Mouse (Mus musculus) pancreas, adult 10 weeks (tissue): ENCODE measurements around the gene Nipsnap1. TPM values are rescaled to one million over a fixed set of nuclear protein-coding genes. Genes with fewer than 3 reads are reported as not detected.

ENCODE experiments used
- polyA plus RNA-seq: library from polyadenylated mRNA; stranded (reverse); fragments of 350-450 nt; fragmentation: Illumina TruSeq; extraction: RNeasy Lipid Tissue Mini Kit (QIAGEN cat#74804); gene quantifications from one replicate; pipeline ENCODE4 v1.2.3, GENCODE M21; 2015; ENCODE audit warnings: low read depth, low replicate concordance; ENCODE audit not compliant: insufficient read depth

Nipsnap1 gene
- polyA plus RNA-seq = 4.2 TPM

DNA sequence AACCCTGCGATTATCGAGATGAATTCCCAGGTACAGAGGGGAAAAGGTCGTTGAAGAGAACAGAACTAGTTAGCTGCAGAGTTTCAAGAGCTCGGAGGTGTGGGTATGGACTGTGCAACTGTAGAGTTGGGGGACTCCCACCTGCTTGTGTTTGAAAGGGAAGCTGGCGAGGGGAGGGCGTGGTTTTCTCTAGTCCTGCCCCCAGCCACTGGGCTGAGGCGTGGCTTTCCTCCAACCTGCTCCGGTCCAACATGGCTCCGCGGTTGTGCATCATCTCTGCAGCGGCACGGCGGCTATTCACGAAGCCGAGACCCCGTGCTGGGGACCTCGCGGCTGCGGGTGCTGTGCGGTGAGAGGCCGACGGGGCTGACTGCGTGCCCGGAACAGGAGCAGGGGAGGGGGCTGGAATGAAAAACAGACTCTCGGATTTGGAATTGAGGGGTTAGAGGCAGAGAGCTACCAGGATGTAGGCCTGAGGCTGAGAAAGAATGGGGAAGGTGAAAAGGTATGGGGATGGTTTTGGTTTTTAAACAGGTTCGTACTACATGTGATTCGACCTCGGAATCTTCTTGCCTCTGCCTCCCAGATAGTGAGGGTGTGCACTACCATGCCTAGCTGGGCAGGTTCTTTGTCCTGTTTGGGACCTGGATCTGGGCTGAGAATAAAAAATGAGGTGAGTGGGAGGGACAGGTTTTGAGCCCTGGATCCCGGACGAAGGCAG, at the start of gene Nipsnap1:
Gene Nipsnap1, plus strand, starts transcription at position 197 of the 721 bp plus-strand sequence.

GRCm38 (mm10) chr11:4849258-4849943, 24.4 kb upstream of the Nipsnap1 start, which contains the start of gene Nf2:
TSS of gene Nf2 (minus strand) at chr11:4849536.

DNA sequence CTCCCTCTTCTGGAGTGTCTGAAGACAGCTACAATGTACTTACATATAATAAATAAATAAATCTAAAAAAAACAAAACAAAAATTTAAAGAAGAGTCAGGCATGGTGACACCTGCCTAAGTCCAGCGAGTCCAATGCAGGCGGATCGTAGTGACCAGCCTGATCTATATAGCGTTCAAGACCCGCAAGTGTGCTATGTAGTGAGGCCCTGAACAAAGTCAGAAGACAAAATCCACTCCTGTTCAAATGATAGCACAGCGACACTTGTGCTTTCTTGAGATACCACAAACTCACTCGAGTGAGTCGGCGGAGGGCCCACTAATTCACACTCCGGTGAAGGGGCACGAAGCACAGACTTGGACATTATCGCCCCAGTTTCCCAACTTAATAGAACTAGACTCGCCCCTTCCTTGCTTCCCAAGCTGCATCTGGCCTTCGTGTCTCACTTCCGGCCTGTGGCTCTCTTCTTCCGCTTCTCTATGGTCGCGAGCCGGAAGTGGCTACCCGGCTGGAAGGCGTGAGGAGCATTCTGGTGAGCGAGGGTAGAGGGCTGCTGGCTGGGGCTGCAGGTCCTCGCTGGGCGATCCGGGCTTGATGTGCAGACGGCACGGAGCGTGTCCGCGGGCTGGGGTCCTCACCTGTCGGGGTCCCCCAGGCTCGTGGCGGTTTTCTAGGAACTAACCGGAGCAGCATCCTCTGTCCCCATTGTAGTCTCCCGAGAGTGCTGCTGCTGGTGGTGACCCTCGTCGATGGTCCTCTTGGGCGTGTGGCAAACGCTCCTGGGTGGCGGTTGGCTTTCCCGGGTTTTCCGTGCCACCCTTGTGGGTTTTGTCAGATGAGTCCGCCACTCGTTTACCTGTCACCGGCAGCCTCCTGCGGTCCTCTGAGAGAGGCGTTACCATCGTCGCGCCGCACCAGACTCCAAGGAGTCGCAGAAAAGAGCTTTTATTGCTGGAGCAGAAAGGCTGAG, 21.4 kb downstream of the Nipsnap1 start, which contains the start of gene Thoc5:
Gene Thoc5, plus strand, starts transcription at position 473 of the 969 bp plus-strand sequence.

Other genes with a start within 250 kb of the Nipsnap1 start
- 7.0 TPM for gene Ascc2, start 236.2 kb upstream of the Nipsnap1 start, polyA plus RNA-seq
- gene Uqcr10, start 169.6 kb upstream of the Nipsnap1 start, polyA plus RNA-seq = 96.2 TPM
- 7.1 TPM for gene Zmat5, start 169.3 kb upstream of the Nipsnap1 start, polyA plus RNA-seq
- 2.9 TPM for gene Cabp7, start 127.2 kb upstream of the Nipsnap1 start, polyA plus RNA-seq
- gene Nf2, start 24.4 kb upstream of the Nipsnap1 start, polyA plus RNA-seq = 14.9 TPM
- gene Thoc5, start 21.4 kb downstream of the Nipsnap1 start, polyA plus RNA-seq = 5.7 TPM
- not detected for gene Nefh, start 74.1 kb downstream of the Nipsnap1 start, polyA plus RNA-seq
- 17.8 TPM for gene Ap1b1, start 112.9 kb downstream of the Nipsnap1 start, polyA plus RNA-seq
- gene Rasl10a, start 184.2 kb downstream of the Nipsnap1 start, polyA plus RNA-seq = not detected
- 11.4 TPM for gene Gas2l1, start 191.4 kb downstream of the Nipsnap1 start, polyA plus RNA-seq
- 7.2 TPM for gene Rhbdd3, start 225.0 kb downstream of the Nipsnap1 start, polyA plus RNA-seq
- gene Ewsr1, start 225.3 kb downstream of the Nipsnap1 start, polyA plus RNA-seq = 92.0 TPM